Mouse (Mus musculus) myocyte (in vitro differentiated cells): ENCODE results near the gene Ins2. TPM values are rescaled to one million over a fixed set of nuclear protein-coding genes. Genes with fewer than 3 reads are reported as not detected.

ENCODE experiments used
- H3K27me3 ChIP-seq: one replicate; pipeline ENCODE4 v1.6.1; 2011; ENCODE audit not compliant: control insufficient read depth, insufficient read depth, insufficient read length
- H3K36me3 ChIP-seq: one replicate; pipeline ENCODE4 v1.6.1; 2011; ENCODE audit not compliant: control insufficient read depth, insufficient read depth
- H3K4me2 ChIP-seq: one replicate; pipeline ENCODE4 v1.6.1; 2011; ENCODE audit warnings: low read depth, control low read depth
- H3K4me3 ChIP-seq: one replicate; pipeline ENCODE4 v1.5.1; 2011; ENCODE audit warnings: mild to moderate bottlenecking, control low read depth, moderate library complexity
- H3K79me2 ChIP-seq: one replicate; pipeline ENCODE4 v1.6.1; 2011; ENCODE audit not compliant: control insufficient read depth, insufficient read depth
- H3ac ChIP-seq: one replicate; pipeline ENCODE4 v1.6.1; 2011; ENCODE audit not compliant: control insufficient read depth, insufficient read length
- CEBPB ChIP-seq: IDR thresholded peaks from 2 replicates; pipeline ENCODE4 v1.6.1; 2011; ENCODE audit warnings: mild to moderate bottlenecking, moderate library complexity; ENCODE audit not compliant: poor library complexity, insufficient read depth, severe bottlenecking
- E2F4 ChIP-seq: IDR thresholded peaks from one replicate; pipeline ENCODE4 v1.6.1; 2011; ENCODE audit warnings: mild to moderate bottlenecking, control low read depth, moderate library complexity; ENCODE audit not compliant: insufficient read depth
- MAX ChIP-seq: IDR thresholded peaks from one replicate; pipeline ENCODE4 v1.6.1; 2011; ENCODE audit warnings: low read depth, mild to moderate bottlenecking, control low read depth
- MYOD1 ChIP-seq, 3 experiments: IDR thresholded peaks; one replicate each; pipeline ENCODE4 v1.6.1; 2011; ENCODE audit warnings: control low read depth in 2 of 3, low read depth in 2 of 3, mild to moderate bottlenecking in 2 of 3, moderate library complexity in 1 of 3; ENCODE audit not compliant: insufficient read length in 2 of 3, control insufficient read depth in 1 of 3
- MYOG ChIP-seq, 3 experiments: IDR thresholded peaks; one replicate each; pipeline ENCODE4 v1.6.1; 2011; ENCODE audit warnings: control low read depth in 2 of 3, low read depth in 2 of 3, mild to moderate bottlenecking in 2 of 3; ENCODE audit not compliant: insufficient read length in 2 of 3, control insufficient read depth in 1 of 3, insufficient read depth in 1 of 3
- POLR2A ChIP-seq: IDR thresholded peaks from one replicate; pipeline ENCODE4 v1.6.1; 2011; ENCODE audit warnings: low read depth, mild to moderate bottlenecking, control low read depth, moderate library complexity; ENCODE audit not compliant: insufficient read length
- POLR2AphosphoS2 ChIP-seq: IDR thresholded peaks from one replicate; pipeline ENCODE4 v1.6.1; 2011; ENCODE audit warnings: low read depth, control low read depth; ENCODE audit not compliant: insufficient read length
- REST ChIP-seq: IDR thresholded peaks from one replicate; pipeline ENCODE4 v1.6.1; 2011; ENCODE audit warnings: mild to moderate bottlenecking, control low read depth, moderate library complexity; ENCODE audit not compliant: insufficient read depth, insufficient read length
- SRF ChIP-seq: IDR thresholded peaks from one replicate; pipeline ENCODE4 v1.6.1; 2011; ENCODE audit warnings: low read depth; ENCODE audit not compliant: control insufficient read depth, insufficient read length
- TCF12 ChIP-seq: IDR thresholded peaks from one replicate; pipeline ENCODE4 v1.6.1; 2011; ENCODE audit warnings: mild to moderate bottlenecking, control low read depth; ENCODE audit not compliant: poor library complexity, insufficient read depth, severe bottlenecking
- TCF3 ChIP-seq: IDR thresholded peaks from one replicate; pipeline ENCODE4 v1.6.1; 2011; ENCODE audit warnings: low read depth, control low read depth; ENCODE audit not compliant: insufficient read length
- USF1 ChIP-seq: IDR thresholded peaks from one replicate; pipeline ENCODE4 v1.6.1; 2011; ENCODE audit warnings: low read depth, mild to moderate bottlenecking, control low read depth, moderate library complexity
- polyA plus RNA-seq: library from polyadenylated mRNA; unstranded; fragments of >200 nt; fragmentation: generic; extraction: Trizol; gene quantifications from one replicate; pipeline ENCODE4 v1.2.1, GENCODE M21; 2012; ENCODE audit warnings: missing spikeins

Ins2 gene
- polyA plus RNA-seq, 1 experiment: 1.2 TPM

GRCm38 (mm10) chr7:142678611-142679010 lies 64.6 kb downstream of the Ins2 start:
- Histone ChIP-seq H3K4me3 (no peak overlapping the region), H3K79me2 (no peaks in the 10 kb centered on the region), H3K36me3 (no peaks in the 10 kb centered on the region), H3K4me2 (no peak overlapping the region), H3ac (no peak overlapping the region), H3K27me3 (no peaks in the 10 kb centered on the region)
- no peak for TF ChIP-seq E2F4
- no peak for TF ChIP-seq TCF3

DNA sequence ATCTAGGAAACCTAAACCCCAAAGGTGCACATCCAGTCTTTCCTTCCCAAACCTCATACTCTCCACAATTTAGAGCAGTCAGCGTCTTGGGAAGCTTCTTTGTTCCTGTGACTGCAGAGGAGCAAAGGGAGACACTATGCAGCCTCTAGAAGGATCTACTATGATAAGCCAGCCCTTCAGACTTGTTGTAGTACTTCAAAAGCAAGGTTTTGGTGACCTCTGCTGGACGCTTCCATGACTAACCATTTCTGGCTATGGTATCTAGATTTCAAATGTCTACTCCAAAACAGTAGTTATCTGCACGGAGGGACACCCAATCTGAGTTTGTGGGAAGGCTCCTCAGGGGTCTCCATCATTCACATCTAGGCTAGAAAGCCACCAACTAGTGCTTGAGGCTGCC lies 67.5 kb downstream of the Ins2 start:
- Histone ChIP-seq H3K36me3 (no peaks in the 10 kb centered on the region), H3K79me2 (no peaks in the 10 kb centered on the region), H3K27me3 (no peaks in the 10 kb centered on the region), H3K4me3 (no peak overlapping the region), H3ac (no peak overlapping the region), H3K4me2 (no peak overlapping the region)
- TF ChIP-seq TCF3 (no peak), USF1 (no peak), POLR2A (no peak), MYOG (IDR thresholded peaks at IDR 0.05; ENCODE audit: control insufficient read depth in 1 of 3, insufficient read depth in 1 of 3, insufficient read length in 2 of 3, low read depth in 2 of 3) (no peak), E2F4 (no peak), MAX (no peak), MYOD1 (IDR thresholded peaks at IDR 0.05; ENCODE audit: control insufficient read depth in 1 of 3, insufficient read length in 2 of 3, low read depth in 2 of 3) (no peak), SRF (no peak), TCF12 (no peak), CEBPB (no peak), POLR2AphosphoS2 (no peak), REST (no peak)

- H3K4me3 ChIP-seq: no peak overlapping the region
- no peaks in the 10 kb centered on the region for H3K79me2 ChIP-seq
- TF ChIP-seq E2F4 (no peak), TCF3 (no peak), SRF (no peak), USF1 (no peak), MAX (no peak), MYOG (IDR thresholded peaks at IDR 0.05; ENCODE audit: control insufficient read depth in 1 of 3, insufficient read depth in 1 of 3, insufficient read length in 2 of 3, low read depth in 2 of 3) (no peak), REST (no peak), CEBPB (no peak), MYOD1 (IDR thresholded peaks at IDR 0.05; ENCODE audit: control insufficient read depth in 1 of 3, insufficient read length in 2 of 3, low read depth in 2 of 3) (no peak), TCF12 (no peak), POLR2AphosphoS2 (no peak), POLR2A (no peak)
- no peak overlapping the region for H3ac ChIP-seq
- no peaks in the 10 kb centered on the region for H3K27me3 ChIP-seq
- H3K4me2 ChIP-seq: no peak overlapping the region
- H3K36me3 ChIP-seq: no peaks in the 10 kb centered on the region
Observed at GRCm38 (mm10) chr7:142675141-142675540, 68.0 kb downstream of the Ins2 start.

DNA sequence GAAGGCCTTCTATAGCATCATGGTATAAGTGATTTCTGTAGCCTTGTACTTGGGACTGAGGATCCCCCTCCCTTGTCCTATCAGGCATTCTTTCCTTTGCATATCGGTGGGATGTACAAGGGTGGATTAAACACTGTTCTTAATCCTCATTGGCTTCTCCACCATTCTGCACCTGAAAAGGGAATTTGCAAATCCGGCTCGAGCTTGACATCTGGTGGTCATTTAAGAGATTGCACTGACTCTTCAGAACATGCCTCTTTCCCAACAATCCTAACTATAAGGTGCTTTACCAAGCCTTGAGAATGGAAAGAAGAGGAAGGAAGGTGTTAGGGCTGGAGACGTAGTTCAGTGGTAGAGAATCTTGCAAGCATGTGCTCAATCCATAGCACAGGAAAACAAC lies 71.1 kb downstream of the Ins2 start:
- H3ac ChIP-seq: no peak overlapping the region
- H3K79me2 ChIP-seq: no peaks in the 10 kb centered on the region
- no peaks in the 10 kb centered on the region for H3K36me3 ChIP-seq
- no peak overlapping the region for H3K4me2 ChIP-seq
- H3K27me3 ChIP-seq: no peaks in the 10 kb centered on the region
- no peak overlapping the region for H3K4me3 ChIP-seq
- TF ChIP-seq POLR2A (no peak), MYOD1 (IDR thresholded peaks at IDR 0.05; ENCODE audit: control insufficient read depth in 1 of 3, insufficient read length in 2 of 3, low read depth in 2 of 3) (no peak), CEBPB (no peak), MYOG (IDR thresholded peaks at IDR 0.05; ENCODE audit: control insufficient read depth in 1 of 3, insufficient read depth in 1 of 3, insufficient read length in 2 of 3, low read depth in 2 of 3) (no peak), SRF (no peak), E2F4 (no peak), TCF3 (no peak), USF1 (no peak)

- Histone ChIP-seq H3K79me2 (no peaks in the 10 kb centered on the region), H3K27me3 (no peaks in the 10 kb centered on the region), H3K4me3 (no peak overlapping the region), H3K36me3 (no peaks in the 10 kb centered on the region), H3K4me2 (no peak overlapping the region), H3ac (no peak overlapping the region)
- TF ChIP-seq MYOD1 (IDR thresholded peaks at IDR 0.05; ENCODE audit: control insufficient read depth in 1 of 3, insufficient read length in 2 of 3, low read depth in 2 of 3): no peak
- no peak for TF ChIP-seq MAX
- TF ChIP-seq POLR2A: no peak
- no peak for TF ChIP-seq USF1
- no peak for TF ChIP-seq POLR2AphosphoS2
- no peak for TF ChIP-seq E2F4
- TF ChIP-seq TCF12: no peak
- TF ChIP-seq REST: no peak
- no peak for TF ChIP-seq CEBPB
- no peak for TF ChIP-seq TCF3
- TF ChIP-seq MYOG (IDR thresholded peaks at IDR 0.05; ENCODE audit: control insufficient read depth in 1 of 3, insufficient read depth in 1 of 3, insufficient read length in 2 of 3, low read depth in 2 of 3): no peak
- no peak for TF ChIP-seq SRF
Observed at GRCm38 (mm10) chr7:142671067-142671466, 72.1 kb downstream of the Ins2 start.
